Comparison of ENCODE assay signal across 17 mouse cellular contexts in the genomic region with DNA sequence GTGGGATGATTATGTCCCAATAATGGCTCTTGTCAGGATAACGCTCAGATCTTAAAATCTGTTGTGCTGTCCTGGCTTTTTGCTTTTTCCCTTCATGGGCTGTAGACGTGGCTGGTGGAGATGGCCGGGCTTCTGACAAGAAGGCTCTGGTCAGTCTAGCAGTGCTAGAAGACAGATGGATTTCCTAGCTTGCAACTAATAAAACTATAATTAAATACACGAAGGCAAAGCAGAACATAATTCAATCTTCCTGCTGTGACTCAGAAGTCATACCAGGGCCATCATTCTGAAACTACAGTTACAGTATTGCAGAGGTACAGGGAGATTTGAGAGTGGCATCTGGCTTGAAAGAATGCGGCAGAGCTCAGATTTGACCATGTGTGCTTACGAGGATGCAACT.
"Had no signal": no experiment of that assay in that cellular context is flagged by ENCODE, and none has a peak within 500 bp of the region (broad histone marks: within the 10 kb centered on the region; RNA-seq: fewer than 3 reads in every experiment).

No protein-coding gene starts in this region.

- H3K27ac ChIP-seq: liver, embryonic 13.5 days; liver, embryonic 15.5 days; macrophage; midbrain, embryonic 13.5 days; midbrain, embryonic 15.5 days; neural tube, embryonic 12.5 days; stomach, embryonic 15.5 days; stomach, postnatal 0 days had no signal

- DNase-seq: liver, embryonic 13.5 days; liver, postnatal 0 days; lung, adult 2 months; lung, postnatal 14 days; right cerebral cortex, postnatal 14 days; thymus, adult 2 months; thymus, postnatal 25 days; thymus, postnatal 4 days had no signal

- H3K4me3 ChIP-seq: liver, embryonic 13.5 days; liver, embryonic 15.5 days; megakaryocyte, embryonic 14.5 days; midbrain, embryonic 13.5 days; midbrain, embryonic 15.5 days; neural tube, embryonic 12.5 days; stomach, embryonic 15.5 days had no signal

- H3K9ac ChIP-seq: liver, embryonic 13.5 days; liver, embryonic 15.5 days; liver, postnatal 0 days; midbrain, embryonic 13.5 days; midbrain, embryonic 15.5 days; neural tube, embryonic 12.5 days; stomach, embryonic 15.5 days had no signal

- H3K9me3 ChIP-seq: liver, embryonic 13.5 days; liver, embryonic 15.5 days; midbrain, embryonic 13.5 days; midbrain, embryonic 15.5 days; neural tube, embryonic 12.5 days; stomach, embryonic 15.5 days had no signal

- H3K4me2 ChIP-seq: liver, embryonic 13.5 days; liver, embryonic 15.5 days; midbrain, embryonic 11.5 days; midbrain, embryonic 13.5 days; midbrain, embryonic 15.5 days; neural tube, embryonic 12.5 days; stomach, embryonic 15.5 days had no signal

- ATAC-seq: liver, postnatal 0 days; midbrain, embryonic 13.5 days; midbrain, embryonic 15.5 days had no signal

- H3K36me3 ChIP-seq: liver, embryonic 13.5 days; liver, embryonic 15.5 days; midbrain, embryonic 13.5 days; midbrain, embryonic 15.5 days; neural tube, embryonic 12.5 days; stomach, embryonic 15.5 days had no signal

- H3K27me3 ChIP-seq: neural tube, embryonic 12.5 days; stomach, embryonic 15.5 days had no signal

- H3K4me1 ChIP-seq: liver, embryonic 13.5 days; liver, embryonic 15.5 days; megakaryocyte, embryonic 14.5 days; midbrain, embryonic 13.5 days; midbrain, embryonic 15.5 days; neural tube, embryonic 12.5 days; stomach, embryonic 15.5 days had no signal
